ENCODE assay signal across 8 mouse cellular contexts in genomic region chr4:141794152-141794535, GRCm38 (mm10). TPM values are rescaled to one million over a fixed set of nuclear protein-coding genes. Genes with fewer than 3 reads are reported as not detected.
DNase-seq lines count a peak whose midpoint lies in the region; ATAC-seq and TF ChIP-seq lines count a peak whose summit lies in the region.

No protein-coding gene starts in this region.

- DNase-seq in kidney, adult 9 months, result peak; percentile 33
- no peak for DNase-seq in kidney, postnatal 4 days
- DNase-seq in hindbrain, embryonic 11.5 days (ENCODE audit: low spot score), result no peak
- no peak for DNase-seq in midbrain, embryonic 11.5 days (ENCODE audit: low spot score, missing footprints)
- DNase-seq in B cell, adult 2 months, result no peak
- DNase-seq in thymus, postnatal 14 days, result no peak
- no peak for DNase-seq in cerebellum, adult 18-20 months

- H3K27me3 ChIP-seq in hindbrain, embryonic 11.5 days (ENCODE audit: control insufficient read depth, insufficient read depth, low read length), result no peaks in the 10 kb centered on the region
- no peaks in the 10 kb centered on the region for H3K27me3 ChIP-seq in midbrain, embryonic 11.5 days (ENCODE audit: control insufficient read depth, insufficient read depth, low read length)

- peak overlapping the region; percentile 50 for H3K4me2 ChIP-seq in hindbrain, embryonic 11.5 days (replicated peaks; ENCODE audit: low read depth, low read length)
- H3K4me2 ChIP-seq in midbrain, embryonic 11.5 days, result peak overlapping the region; percentile 51

- H3K4me1 ChIP-seq in bone marrow macrophage, adult 2 months (ENCODE audit: control insufficient read depth, insufficient read depth, low read length), result peaks cover 29% of the 10 kb centered on the region
- peaks cover 4% of the 10 kb centered on the region; the same call in 1 of the 2 replicates for H3K4me1 ChIP-seq in hindbrain, embryonic 11.5 days (replicated peaks; ENCODE audit: control insufficient read depth, insufficient read depth, low read length)
- H3K4me1 ChIP-seq in midbrain, embryonic 11.5 days (ENCODE audit: control insufficient read depth, insufficient read depth, low read length), result peaks cover 8% of the 10 kb centered on the region

- H3K9me3 ChIP-seq in hindbrain, embryonic 11.5 days (ENCODE audit: control insufficient read depth, low read length), result no peaks in the 10 kb centered on the region
- H3K9me3 ChIP-seq in midbrain, embryonic 11.5 days (ENCODE audit: control insufficient read depth, low read length), result no peaks in the 10 kb centered on the region

- peak overlapping the region; percentile 96 for H3K27ac ChIP-seq in bone marrow macrophage, adult 2 months (ENCODE audit: insufficient read depth, low read depth, low read length)
- H3K27ac ChIP-seq in hindbrain, embryonic 11.5 days (ENCODE audit: low read depth, low read length), result peak overlapping the region; percentile 85
- peak overlapping the region; percentile 78 for H3K27ac ChIP-seq in midbrain, embryonic 11.5 days (ENCODE audit: low read depth, low read length)

- 20% methylated on average over 5 of the region's 5 CpGs for WGBS in hindbrain, embryonic 11.5 days
- WGBS in midbrain, embryonic 11.5 days, result 23% methylated on average over 5 of the region's 5 CpGs

- no peak for ATAC-seq in hindbrain, embryonic 11.5 days (ENCODE audit: low FRiP score)
- no peak for ATAC-seq in midbrain, embryonic 11.5 days (ENCODE audit: low FRiP score)

- peak overlapping the region; percentile 94 for H3K4me3 ChIP-seq in bone marrow macrophage, adult 2 months (ENCODE audit: insufficient read depth, low read length)
- peak overlapping the region; percentile 70 for H3K4me3 ChIP-seq in hindbrain, embryonic 11.5 days (ENCODE audit: low read depth, low read length)
- peak overlapping the region; percentile 78 for H3K4me3 ChIP-seq in midbrain, embryonic 11.5 days (ENCODE audit: low read depth, low read length)

- H3K9ac ChIP-seq in hindbrain, embryonic 11.5 days (ENCODE audit: low read depth, low read length), result peak overlapping the region; percentile 68
- H3K9ac ChIP-seq in midbrain, embryonic 11.5 days (ENCODE audit: low read length), result peak overlapping the region; percentile 75

- peaks cover 4% of the 10 kb centered on the region; the same call in 1 of the 2 replicates for H3K36me3 ChIP-seq in hindbrain, embryonic 11.5 days (ENCODE audit: control insufficient read depth, insufficient read depth, low read length)
- no peaks in the 10 kb centered on the region for H3K36me3 ChIP-seq in midbrain, embryonic 11.5 days (ENCODE audit: control insufficient read depth, insufficient read depth, low read length)

- no peak for TF ChIP-seq CTCF in bone marrow macrophage, adult 2 months (IDR thresholded peaks at IDR 0.05; ENCODE audit: low read depth, low read length)

- TF ChIP-seq POLR2A in bone marrow macrophage, adult 2 months (IDR thresholded peaks at IDR 0.05; ENCODE audit: borderline replicate concordance, low read depth, low read length), result no peak

RNA-seq across cellular contexts. Expression of gene Casp9, which starts 0.7 kb away (rescaled TPM):
- polyA plus RNA-seq in bone marrow macrophage, adult 2 months (2012; ENCODE audit: insufficient read depth, insufficient read length, missing spikeins), result 34.2 and 35.1 TPM in 2 replicates
- polyA plus RNA-seq in hindbrain, embryonic 11.5 days (2014; fragmentation: Nextera tagmentation; extraction: Ambion mirVana), result 17.3 and 17.6 TPM in 2 replicates
- 17.8 and 18.6 TPM in 2 replicates for polyA plus RNA-seq in midbrain, embryonic 11.5 days (2014; fragmentation: Nextera tagmentation; extraction: Ambion mirVana)

RNA-seq across cellular contexts. Expression of gene Dnajc16, which starts 3.4 kb away (rescaled TPM):
- polyA plus RNA-seq in bone marrow macrophage, adult 2 months (2012; ENCODE audit: insufficient read depth, insufficient read length, missing spikeins), result 11.4 and 12.2 TPM in 2 replicates
- polyA plus RNA-seq in hindbrain, embryonic 11.5 days (2014; fragmentation: Nextera tagmentation; extraction: Ambion mirVana), result 4.9 and 5.4 TPM in 2 replicates
- 4.7 and 5.4 TPM in 2 replicates for polyA plus RNA-seq in midbrain, embryonic 11.5 days (2014; fragmentation: Nextera tagmentation; extraction: Ambion mirVana)

RNA-seq across cellular contexts. Expression of gene Cela2a, which starts 31.8 kb away (rescaled TPM):
- polyA plus RNA-seq in bone marrow macrophage, adult 2 months (2012; ENCODE audit: insufficient read depth, insufficient read length, missing spikeins), result not detected in 2 replicates
- polyA plus RNA-seq in hindbrain, embryonic 11.5 days (2014; fragmentation: Nextera tagmentation; extraction: Ambion mirVana), result not detected in 2 replicates
- polyA plus RNA-seq in midbrain, embryonic 11.5 days (2014; fragmentation: Nextera tagmentation; extraction: Ambion mirVana), result not detected in 2 replicates

RNA-seq across cellular contexts. Expression of gene Agmat, which starts 47.7 kb away (rescaled TPM):
- polyA plus RNA-seq in bone marrow macrophage, adult 2 months (2012; ENCODE audit: insufficient read depth, insufficient read length, missing spikeins), result not detected in 2 replicates
- polyA plus RNA-seq in hindbrain, embryonic 11.5 days (2014; fragmentation: Nextera tagmentation; extraction: Ambion mirVana), result 0.14 TPM in 1 of 2 replicates, not detected in the other
- polyA plus RNA-seq in midbrain, embryonic 11.5 days (2014; fragmentation: Nextera tagmentation; extraction: Ambion mirVana), result not detected in 2 replicates

RNA-seq across cellular contexts. Expression of gene Ctrc, which starts 52.0 kb away (rescaled TPM):
- polyA plus RNA-seq in bone marrow macrophage, adult 2 months (2012; ENCODE audit: insufficient read depth, insufficient read length, missing spikeins), result not detected in 2 replicates
- polyA plus RNA-seq in hindbrain, embryonic 11.5 days (2014; fragmentation: Nextera tagmentation; extraction: Ambion mirVana), result not detected in 2 replicates
- polyA plus RNA-seq in midbrain, embryonic 11.5 days (2014; fragmentation: Nextera tagmentation; extraction: Ambion mirVana), result not detected in 2 replicates
